Mouse (Mus musculus): Measurements from ENCODE around the gene Aoc3.

DNA sequence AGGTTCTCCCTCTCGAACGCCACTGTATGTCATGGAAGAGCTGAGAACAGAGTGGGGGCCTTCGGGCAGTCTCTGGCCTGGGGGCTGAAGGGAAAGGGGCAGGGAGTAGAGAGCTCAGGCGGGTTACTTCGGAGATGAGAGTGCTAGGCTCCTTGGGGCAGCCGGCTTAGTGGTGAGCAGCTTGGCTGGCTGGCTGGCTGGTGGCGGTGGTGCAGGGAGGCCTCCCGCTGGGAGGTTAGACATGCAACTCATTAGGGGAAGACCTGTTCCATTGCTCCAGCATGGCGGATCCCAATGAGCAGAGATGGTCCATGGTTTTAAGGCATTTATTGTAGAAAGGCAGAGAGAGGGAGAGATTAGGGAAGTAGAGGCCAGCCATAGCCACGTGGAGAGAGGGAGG lies 3.6 kb downstream of the Aoc3 start:
- TF ChIP-seq POLR2A (IDR thresholded peaks at IDR 0.05; ENCODE audit: borderline replicate concordance, extremely low read depth, insufficient read depth, insufficient read length, poor library complexity, severe bottlenecking) (no peak), CTCF (IDR thresholded peaks at IDR 0.05; ENCODE audit: borderline replicate concordance, extremely low read depth, insufficient read depth, insufficient read length) (no peak)

Data from brain, embryonic 14.5 days (tissue).